ENCODE assay signal across 21 mouse cellular contexts in the genomic region with DNA sequence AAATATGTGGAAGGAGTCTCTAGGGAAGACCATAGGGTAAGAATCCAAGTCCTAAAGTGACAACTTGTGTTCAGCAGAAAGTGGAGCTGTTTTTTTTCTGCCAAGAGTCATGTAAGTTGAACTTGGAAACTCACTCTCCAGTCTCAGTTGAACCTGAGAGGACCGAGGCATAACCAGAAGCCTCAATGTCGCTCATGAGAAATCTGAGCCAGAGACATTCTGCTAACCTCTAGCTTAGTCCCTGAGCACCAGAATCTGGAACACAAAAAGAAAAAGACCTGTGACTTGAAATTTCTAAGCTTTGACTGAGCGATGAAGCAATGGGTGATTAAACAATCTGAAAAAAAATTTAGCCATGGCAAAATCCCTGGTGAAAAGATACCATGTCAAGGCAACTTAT.
"Had no signal": no experiment of that assay in that cellular context is flagged by ENCODE, and none has a peak within 500 bp of the region (broad histone marks: within the 10 kb centered on the region; RNA-seq: fewer than 3 reads in every experiment).

No protein-coding gene starts in this region.

- H3K4me1 ChIP-seq: limb, embryonic 12.5 days; limb, embryonic 15.5 days; midbrain, embryonic 12.5 days; midbrain, embryonic 15.5 days; neural tube, embryonic 12.5 days; neural tube, embryonic 15.5 days; stomach, embryonic 15.5 days had no signal

- H3K27me3 ChIP-seq: limb, embryonic 12.5 days; limb, embryonic 15.5 days; midbrain, embryonic 12.5 days; midbrain, embryonic 15.5 days; neural tube, embryonic 12.5 days; neural tube, embryonic 15.5 days; stomach, embryonic 15.5 days had no signal

- DNase-seq: kidney, postnatal 14 days; kidney, postnatal 4 days; left cerebral cortex, postnatal 4 days; liver, postnatal 0 days; lung, embryonic 14.5 days; right cerebral cortex, adult 18-20 months; right cerebral cortex, postnatal 14 days; right cerebral cortex, postnatal 4 days; spleen, adult 18-20 months; thymus, postnatal 25 days had no signal

- H3K27ac ChIP-seq: limb, embryonic 12.5 days; limb, embryonic 15.5 days; liver, embryonic 14.5 days; macrophage; midbrain, embryonic 12.5 days; midbrain, embryonic 15.5 days; neural tube, embryonic 12.5 days; neural tube, embryonic 15.5 days; stomach, embryonic 15.5 days had no signal

- H3K4me3 ChIP-seq: limb, embryonic 12.5 days; limb, embryonic 15.5 days; midbrain, embryonic 12.5 days; midbrain, embryonic 15.5 days; neural tube, embryonic 12.5 days; neural tube, embryonic 15.5 days; stomach, embryonic 15.5 days had no signal

- H3K9me3 ChIP-seq: limb, embryonic 12.5 days; limb, embryonic 15.5 days; midbrain, embryonic 12.5 days; midbrain, embryonic 15.5 days; neural tube, embryonic 12.5 days; neural tube, embryonic 15.5 days; stomach, embryonic 15.5 days had no signal

- ATAC-seq: liver, postnatal 0 days; lung, postnatal 0 days; midbrain, embryonic 15.5 days had no signal

- H3K9ac ChIP-seq: limb, embryonic 12.5 days; limb, embryonic 15.5 days; liver, embryonic 14.5 days; liver, postnatal 0 days; lung, embryonic 14.5 days; midbrain, embryonic 12.5 days; midbrain, embryonic 15.5 days; neural tube, embryonic 12.5 days; neural tube, embryonic 15.5 days; stomach, embryonic 15.5 days had no signal

- H3K4me2 ChIP-seq: limb, embryonic 12.5 days; limb, embryonic 15.5 days; liver, embryonic 11.5 days; lung, embryonic 14.5 days; midbrain, embryonic 12.5 days; midbrain, embryonic 15.5 days; neural tube, embryonic 12.5 days; neural tube, embryonic 15.5 days; stomach, embryonic 15.5 days had no signal

- H3K36me3 ChIP-seq: limb, embryonic 12.5 days; limb, embryonic 15.5 days; midbrain, embryonic 12.5 days; midbrain, embryonic 15.5 days; neural tube, embryonic 12.5 days; neural tube, embryonic 15.5 days; stomach, embryonic 15.5 days had no signal
